Mouse (Mus musculus): ENCODE results near the gene Sccpdh. TPM values are rescaled to one million over a fixed set of nuclear protein-coding genes. Genes with fewer than 3 reads are reported as not detected.
"Not testable (repeated sequence)": the region's sequence is repeated elsewhere in the genome, so short reads cannot be mapped to it uniquely, and the experiment has no call there.

The Sccpdh gene
- 10 to 100 TPM; 54.5 to 63.2 TPM for total RNA-seq (2021)

DNA sequence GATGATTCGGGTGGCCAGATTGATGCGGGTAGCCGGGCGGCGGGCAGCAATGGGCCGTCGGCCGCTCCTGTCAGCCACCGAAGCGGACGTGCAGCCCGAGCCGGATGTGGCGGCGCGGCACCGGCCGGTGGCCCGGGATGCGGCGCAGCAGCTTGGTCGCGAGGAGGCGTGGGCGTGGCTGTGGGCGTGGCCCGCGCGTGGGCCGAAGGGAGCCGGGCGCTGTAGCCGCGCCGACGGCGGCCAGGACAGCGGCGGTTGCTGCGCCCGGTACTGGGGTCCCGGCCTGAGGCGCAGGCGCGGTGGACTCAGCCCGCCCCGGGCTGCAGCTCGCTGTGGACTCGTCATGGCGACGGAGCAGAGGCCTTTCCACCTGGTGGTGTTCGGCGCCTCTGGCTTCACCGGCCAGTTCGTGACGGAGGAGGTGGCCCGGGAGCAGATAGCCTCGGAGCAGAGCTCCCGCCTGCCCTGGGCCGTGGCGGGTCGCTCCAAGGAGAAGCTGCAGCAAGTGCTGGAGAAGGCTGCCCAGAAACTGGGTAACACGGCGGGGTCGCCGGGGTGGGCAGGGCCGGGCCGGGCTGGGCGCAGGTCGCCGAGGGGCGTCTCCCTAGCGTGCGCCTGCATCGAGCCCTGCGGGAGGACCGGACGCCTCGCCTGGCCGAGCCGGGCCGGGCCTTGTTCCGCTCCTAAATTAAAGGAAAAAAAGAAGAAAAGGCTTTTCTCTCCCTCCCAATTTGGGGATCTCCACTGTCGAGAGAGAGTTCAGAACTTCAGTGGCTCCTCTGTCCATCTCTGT, at the start of gene Sccpdh:
Gene Sccpdh, plus strand, starts transcription at position 198 of the 793 bp plus-strand sequence.
- intact Hi-C loops (cut with DNase I), result no loop called here

DNA sequence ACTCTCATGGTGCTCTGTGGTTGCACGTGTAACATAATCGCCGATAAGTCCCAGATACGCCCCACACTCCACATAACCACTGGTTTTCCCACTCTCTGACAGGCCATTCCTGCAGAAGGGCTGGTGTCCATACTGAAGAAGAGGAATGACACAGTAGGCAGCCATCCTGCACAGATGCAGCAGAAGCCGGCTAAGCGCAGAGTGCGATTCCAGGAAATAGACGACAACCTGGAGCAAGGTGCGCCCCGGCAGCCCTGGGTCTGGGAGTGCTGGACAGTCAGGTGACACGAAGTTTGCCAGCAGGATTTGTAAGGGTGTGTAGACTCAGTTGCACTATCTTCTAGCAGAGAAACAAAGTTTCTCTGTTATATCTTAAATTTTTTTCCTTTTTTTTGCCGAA, 45.3 kb upstream of the Sccpdh start:
- DNase-seq (ENCODE audit: low spot score in 2 of 2), result no peak
- intact Hi-C loops (cut with DNase I), result loop anchor here (5.0 kb wide), 1 partner anchor 115 kb away; no protein-coding TSS in a partner anchor

More for the DNA sequence above, at the start of gene Sccpdh:
- peak; percentile 80 to 85 for DNase-seq (ENCODE audit: low spot score in 2 of 2)

DNA sequence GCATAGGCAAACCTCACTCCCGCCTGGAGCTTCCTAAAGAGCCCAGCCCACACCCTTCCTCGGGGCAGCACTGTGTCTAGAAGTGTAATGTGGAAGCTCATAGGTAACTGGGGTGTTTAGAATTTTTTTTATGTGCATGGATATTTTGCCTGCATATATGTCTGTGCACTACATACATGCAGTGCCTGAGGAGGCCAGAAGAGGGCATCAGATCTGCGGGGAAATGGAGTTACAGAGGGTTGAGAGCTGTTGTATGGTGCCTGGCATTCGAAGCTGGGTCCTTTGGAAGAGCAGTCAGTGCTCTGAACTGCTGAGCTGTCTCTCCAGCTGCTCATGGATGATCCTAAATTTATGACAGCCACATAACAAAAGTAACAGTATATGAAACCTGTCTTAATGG, 44.4 kb upstream of the Sccpdh start:
- intact Hi-C loops (cut with DNase I), result loop anchor here (5.0 kb wide), 1 partner anchor 116 kb away; no protein-coding TSS in a partner anchor
- no peak for DNase-seq (ENCODE audit: low spot score in 2 of 2)

DNA sequence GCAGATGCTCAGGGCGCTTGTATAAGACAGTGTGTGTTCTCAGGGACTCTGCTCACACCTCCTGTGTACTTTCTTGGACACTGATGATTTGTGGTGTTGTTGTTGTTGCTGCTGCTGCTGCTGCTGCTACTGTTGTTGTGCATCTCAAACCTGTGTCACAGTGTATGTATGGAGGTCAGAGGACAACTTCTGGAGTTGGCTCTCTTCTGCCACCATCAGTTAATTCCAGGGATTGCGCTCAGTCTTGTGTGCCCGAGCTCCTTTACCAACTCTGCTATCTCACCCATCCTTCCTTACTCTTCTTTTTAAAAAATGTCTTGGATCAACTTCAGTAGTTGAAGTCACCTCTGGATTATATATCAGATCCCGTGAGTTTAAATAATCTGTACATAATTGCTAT, 43.7 kb upstream of the Sccpdh start:
- intact Hi-C loops (cut with DNase I), result loop anchor here (5.0 kb wide), 1 partner anchor 117 kb away; no protein-coding TSS in a partner anchor
- no peak for DNase-seq (ENCODE audit: low spot score in 2 of 2)

DNA sequence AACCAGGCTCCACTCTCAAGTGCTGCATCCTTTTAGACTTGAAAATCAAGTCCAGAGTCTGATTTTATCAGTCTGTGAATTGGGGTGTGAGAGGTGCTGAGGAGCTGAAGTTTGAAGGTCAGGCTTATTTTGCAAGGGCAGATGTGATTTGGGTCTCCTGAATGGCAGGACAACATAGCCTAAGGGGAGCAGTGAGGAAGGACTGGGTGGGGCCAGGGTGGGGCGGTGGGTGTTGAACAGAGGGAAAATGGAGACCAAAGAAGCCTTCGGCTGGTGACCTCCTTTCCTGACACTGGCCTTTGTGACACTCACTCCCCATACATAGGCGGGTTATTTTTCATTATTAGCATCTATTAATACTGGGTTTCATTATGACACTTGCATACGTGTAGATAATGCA, 40.2 kb upstream of the Sccpdh start:
- intact Hi-C loops (cut with DNase I), result no loop called here
- DNase-seq (ENCODE audit: low spot score in 2 of 2), result no peak

DNA sequence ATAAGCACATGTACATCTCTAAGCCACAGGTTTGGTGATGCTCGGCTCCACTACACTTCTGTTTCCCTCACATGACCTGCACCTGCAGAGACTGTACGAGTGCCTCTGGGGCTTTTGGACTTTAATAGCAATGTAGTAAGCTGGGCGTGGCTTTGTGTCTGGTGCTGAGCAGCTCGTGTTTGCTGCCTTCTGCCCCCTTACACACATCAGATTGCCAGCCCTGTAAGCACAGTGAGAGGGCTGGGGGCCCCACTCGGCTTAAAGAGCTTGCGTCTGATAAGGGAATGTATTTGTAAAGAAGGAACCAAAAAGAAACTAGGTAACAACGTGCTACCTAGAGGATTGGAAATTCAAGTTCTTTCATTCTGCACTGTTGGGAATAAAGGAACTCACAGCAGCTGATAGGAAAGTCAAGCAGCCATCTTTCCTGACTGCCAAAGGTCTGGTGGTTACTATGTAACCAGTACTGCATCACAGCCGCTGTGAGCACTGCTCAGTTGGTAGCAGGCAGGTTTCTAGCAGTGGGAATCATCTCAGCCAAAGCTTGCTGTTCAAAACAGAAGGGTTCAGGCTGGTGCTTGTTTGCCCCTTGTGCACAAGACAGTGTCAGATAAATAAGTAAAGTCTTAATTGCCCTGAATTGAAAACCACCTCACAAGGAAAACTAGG, 39.4 kb upstream of the Sccpdh start:
- intact Hi-C loops (cut with DNase I), result no loop called here

DNA sequence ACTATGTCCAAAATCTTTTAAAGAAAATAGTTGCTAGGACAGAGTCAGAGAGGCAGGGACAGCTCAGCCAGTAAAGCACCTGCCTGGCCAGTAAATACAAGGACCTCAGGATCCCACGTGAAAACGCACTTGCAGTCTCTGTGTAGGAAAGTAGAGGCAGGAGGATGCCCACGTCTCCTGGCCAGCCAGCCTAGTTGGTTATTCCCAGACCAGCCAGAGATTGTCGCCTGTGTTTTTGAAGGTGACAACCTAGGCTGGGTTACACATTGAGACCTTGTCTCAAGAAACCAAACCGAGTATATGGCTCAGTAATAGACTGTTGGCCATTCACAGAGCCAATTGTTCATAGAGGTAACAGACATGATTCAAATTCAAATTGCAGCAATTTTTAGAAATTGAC, 38.7 kb upstream of the Sccpdh start:
- intact Hi-C loops (cut with DNase I), result no loop called here
- no peak for DNase-seq (ENCODE audit: low spot score in 2 of 2)

More for the DNA sequence above, 39.4 kb upstream of the Sccpdh start:
- no peak for DNase-seq (ENCODE audit: low spot score in 2 of 2)

DNA sequence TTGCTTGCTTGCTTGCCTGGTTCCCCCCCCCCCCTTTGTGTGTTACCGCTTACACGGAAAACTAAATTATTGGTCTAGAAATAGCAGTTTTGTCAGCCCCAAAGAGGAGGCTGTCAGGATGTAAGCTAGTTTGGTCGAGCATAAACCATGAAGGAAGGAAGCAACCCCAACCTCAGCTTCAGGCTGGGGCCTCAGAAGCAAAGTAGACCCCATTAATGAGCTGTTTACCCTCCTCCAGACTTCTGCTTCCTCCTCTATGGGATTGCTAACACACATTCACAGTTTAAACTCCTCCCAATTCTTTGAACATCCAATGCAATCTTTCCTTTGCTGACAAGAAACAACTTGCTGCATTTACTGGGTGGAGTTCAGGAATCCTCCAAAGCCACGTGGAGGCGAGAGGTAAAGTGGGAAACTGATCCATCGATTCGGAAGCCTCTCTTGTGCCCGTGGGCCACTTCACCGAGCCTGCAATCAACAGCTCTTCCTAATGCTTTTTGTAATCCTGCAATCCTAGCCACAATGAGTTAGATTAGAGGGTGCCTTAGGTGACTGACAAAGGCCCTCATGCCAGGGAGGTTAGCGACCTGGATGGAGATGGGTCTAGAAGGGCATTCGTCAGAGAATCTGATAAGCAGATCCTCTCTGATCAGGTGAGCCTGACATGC, 35.1 kb upstream of the Sccpdh start:
- intact Hi-C loops (cut with DNase I), result no loop called here

DNA sequence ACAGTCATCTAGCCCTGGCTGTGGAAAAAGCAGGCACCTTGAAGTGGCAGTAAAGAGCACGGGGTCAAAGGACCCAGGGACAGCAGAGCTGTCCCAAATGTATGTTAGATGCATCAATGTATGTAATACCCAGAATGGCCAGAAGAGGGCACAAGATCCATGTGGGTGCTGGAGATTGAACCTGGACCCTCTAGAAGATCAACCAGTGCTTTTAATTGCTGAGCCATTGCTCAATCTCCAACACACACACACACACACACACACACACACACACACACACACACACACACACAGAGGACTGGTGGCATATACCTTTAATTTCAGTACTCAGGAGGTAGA, 34.6 kb upstream of the Sccpdh start:
- intact Hi-C loops (cut with DNase I), result no loop called here
- no peak for DNase-seq (ENCODE audit: low spot score in 2 of 2)

More for the DNA sequence above, 35.1 kb upstream of the Sccpdh start:
- no peak for DNase-seq (ENCODE audit: low spot score in 2 of 2)

DNA sequence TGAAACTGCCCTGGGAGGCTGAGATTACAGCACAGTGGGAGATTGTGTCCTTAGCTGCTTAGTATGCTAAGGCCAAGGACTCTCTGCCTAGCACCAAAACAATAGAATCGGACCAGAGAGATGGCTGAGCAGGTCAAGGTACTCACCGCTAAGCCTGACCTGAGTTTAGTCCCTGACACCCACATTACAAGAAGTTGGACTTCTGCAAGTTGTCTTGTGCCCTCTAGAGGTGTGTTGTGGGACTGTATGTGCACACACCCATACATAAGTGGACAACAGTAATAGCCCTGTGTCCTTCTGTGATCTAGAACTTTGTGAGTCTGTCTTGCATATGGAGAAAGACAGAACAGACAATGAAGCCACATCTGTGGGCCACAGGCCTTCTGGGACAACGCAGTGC, 33.9 kb upstream of the Sccpdh start:
- intact Hi-C loops (cut with DNase I), result no loop called here
- no peak for DNase-seq (ENCODE audit: low spot score in 2 of 2)

DNA sequence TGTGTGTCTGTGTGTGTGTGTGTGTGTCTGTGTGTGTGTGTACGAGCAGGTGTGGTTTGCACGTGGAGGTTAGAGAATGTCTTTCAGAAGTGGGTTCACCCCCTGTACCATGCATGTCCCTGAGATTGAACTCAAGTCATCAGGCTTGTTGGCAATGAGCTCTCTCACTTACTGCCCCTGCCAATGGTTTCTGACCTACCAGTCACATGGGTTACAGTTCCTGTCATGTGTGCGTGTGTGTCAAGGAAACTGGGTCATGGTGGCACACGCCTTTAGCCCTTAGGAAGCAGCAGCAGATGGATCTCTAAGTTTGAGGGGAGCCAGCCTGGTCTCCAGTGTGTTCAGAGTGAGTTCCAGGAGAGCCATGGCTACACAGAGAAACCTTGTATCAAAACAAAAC, 25.3 kb upstream of the Sccpdh start:
- intact Hi-C loops (cut with DNase I), result loop anchor here (10.0 kb wide), 2 partner anchors 92 to 202 kb away; no protein-coding TSS in a partner anchor
- no peak for DNase-seq (ENCODE audit: low spot score in 2 of 2)

DNA sequence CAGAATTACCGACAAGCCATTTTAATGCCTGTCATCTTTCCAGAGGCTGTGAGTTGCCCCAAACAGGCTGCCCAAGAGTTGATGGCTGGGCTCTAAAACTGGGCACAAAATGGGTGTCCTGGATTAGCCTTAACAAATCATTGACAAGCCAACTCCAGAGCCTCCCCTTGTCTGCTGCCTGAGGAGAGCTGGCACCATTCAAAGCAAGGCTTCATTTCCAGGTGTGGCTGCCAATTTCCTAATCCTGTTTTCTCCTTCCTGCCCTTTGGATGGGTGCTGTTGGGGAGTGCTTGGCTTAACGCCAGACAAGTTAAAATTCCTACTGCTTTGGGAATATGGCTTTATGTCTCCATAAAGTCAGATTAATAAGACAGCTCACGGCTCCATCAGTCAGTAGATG, 23.9 kb upstream of the Sccpdh start:
- no peak for DNase-seq (ENCODE audit: low spot score in 2 of 2)
- intact Hi-C loops (cut with DNase I), result loop anchor here (10.0 kb wide), 2 partner anchors 91 to 201 kb away; no protein-coding TSS in a partner anchor

DNA sequence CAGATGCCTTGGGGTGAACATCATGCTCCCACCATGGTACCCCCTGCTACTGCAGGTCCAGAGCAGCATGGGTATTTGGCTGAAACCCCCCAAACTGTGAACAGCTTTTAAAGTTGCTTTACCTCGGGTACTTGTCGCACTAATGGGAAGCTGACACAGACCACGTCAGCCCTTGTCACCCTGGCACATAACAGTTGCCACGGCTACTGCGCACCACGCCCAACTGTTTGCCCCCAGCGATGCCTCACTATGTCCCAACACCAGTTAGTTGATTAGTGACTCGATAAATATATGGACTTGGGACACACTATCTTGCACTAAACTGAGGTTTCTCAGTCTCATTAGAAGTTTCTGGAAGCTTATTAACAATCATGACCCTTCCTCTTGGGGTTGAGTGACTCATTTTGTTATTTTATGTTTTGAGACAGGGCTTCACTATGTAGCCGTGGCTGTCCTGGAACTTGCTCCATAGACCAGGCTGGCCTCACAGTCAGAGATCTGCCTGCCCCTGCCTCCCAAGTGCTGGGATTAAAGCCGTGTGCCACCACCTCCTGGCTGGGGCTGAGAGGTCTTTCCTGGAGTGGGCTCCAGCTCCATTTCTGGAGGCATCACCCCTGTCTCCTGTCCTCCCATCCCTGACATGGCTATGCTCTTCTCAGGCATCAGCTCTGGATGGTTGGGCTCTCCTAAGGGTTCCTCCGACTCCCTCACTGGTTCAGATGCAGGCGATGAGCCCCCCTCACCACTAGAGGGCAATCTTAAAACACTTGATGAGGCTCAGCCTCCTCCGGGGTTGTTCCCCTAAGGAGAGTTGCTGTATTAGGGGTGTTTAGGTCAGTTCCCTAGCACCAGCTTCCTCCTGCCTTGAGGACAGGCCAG, 22.7 kb upstream of the Sccpdh start:
- intact Hi-C loops (cut with DNase I), result loop anchor here (10.0 kb wide), 2 partner anchors 89 to 199 kb away; no protein-coding TSS in a partner anchor
- peak; percentile 78 to 80 for DNase-seq (ENCODE audit: low spot score in 2 of 2)

DNA sequence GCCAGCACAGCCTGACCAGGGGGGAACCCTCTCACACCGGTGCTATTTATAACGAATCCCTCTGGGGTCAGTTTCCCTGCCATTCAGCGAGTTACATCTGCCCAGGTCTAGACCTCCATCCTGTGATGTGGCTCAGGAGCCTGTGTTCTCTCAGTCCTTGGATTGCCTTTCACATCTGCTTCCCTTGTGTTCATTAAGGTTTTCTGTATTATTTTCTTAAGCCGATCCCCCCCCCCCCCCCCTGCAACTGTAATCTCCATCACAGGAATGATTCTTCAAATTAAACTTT, 22.1 kb upstream of the Sccpdh start:
- no peak for DNase-seq (ENCODE audit: low spot score in 2 of 2)
- intact Hi-C loops (cut with DNase I), result loop anchor here (10.0 kb wide), 2 partner anchors 89 to 199 kb away; no protein-coding TSS in a partner anchor

DNA sequence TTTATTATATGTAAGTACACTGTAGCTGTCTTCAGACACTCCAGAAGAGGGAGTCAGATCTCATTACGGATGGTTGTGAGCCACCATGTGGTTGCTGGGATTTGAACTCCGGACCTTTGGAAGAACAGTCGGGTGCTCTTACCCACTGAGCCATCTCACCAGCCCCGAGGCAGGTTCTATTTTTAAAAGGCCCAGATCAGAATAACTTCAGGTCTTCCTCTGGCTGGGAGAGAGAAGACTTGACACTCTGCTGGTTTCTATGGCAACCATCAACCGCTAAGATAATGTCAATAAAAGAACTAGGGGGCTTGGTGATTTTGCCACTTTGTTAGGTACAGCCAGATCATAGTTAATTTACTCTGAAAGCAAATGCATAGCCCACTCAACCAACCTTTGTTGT, 19.3 kb upstream of the Sccpdh start:
- intact Hi-C loops (cut with DNase I), result loop anchor here (10.0 kb wide), 2 partner anchors 86 to 196 kb away; no protein-coding TSS in a partner anchor
- DNase-seq (ENCODE audit: low spot score in 2 of 2), result not testable (repeated sequence)

DNA sequence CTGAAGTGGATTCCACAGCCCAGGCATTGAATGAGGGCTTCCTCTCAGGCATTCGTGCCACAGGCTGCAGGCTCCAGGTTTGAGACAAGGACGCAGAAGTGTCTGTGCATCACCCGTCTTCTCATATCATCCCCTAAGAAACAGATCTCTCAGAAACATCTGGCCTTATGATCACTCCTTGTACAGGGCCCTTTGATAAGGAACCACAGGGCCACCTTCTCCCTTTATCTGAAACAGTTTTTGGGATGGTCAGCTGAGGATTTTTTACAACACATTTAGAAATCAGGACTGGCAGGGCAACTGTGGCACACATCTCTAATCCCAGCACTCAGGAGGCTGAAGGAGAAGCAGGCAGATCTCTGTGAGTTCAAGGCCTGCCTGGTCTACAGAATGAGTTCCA, 18.7 kb upstream of the Sccpdh start:
- DNase-seq (ENCODE audit: low spot score in 2 of 2), result no peak
- intact Hi-C loops (cut with DNase I), result loop anchor here (10.0 kb wide), 2 partner anchors 85 to 195 kb away; no protein-coding TSS in a partner anchor

DNA sequence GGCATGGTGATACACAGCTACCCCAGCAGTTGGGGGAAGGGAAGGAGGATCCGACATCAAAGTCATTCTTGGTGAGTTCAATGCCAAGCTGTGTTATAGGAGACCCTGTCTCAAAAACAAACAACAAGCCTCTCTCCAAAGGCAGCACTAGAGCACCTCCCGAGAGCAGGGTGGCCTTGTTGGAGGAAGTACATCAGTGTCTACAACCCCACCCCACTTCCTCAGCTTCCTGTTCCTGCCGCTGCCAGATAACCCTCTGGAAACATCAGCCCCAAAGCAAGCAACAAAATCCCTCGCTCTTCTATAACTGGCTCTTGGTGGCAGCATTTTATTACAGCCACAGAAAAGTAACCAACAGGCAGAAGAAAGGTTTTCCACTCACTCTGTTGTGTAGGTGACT, 17.7 kb upstream of the Sccpdh start:
- intact Hi-C loops (cut with DNase I), result no loop called here
- no peak for DNase-seq (ENCODE audit: low spot score in 2 of 2)

DNA sequence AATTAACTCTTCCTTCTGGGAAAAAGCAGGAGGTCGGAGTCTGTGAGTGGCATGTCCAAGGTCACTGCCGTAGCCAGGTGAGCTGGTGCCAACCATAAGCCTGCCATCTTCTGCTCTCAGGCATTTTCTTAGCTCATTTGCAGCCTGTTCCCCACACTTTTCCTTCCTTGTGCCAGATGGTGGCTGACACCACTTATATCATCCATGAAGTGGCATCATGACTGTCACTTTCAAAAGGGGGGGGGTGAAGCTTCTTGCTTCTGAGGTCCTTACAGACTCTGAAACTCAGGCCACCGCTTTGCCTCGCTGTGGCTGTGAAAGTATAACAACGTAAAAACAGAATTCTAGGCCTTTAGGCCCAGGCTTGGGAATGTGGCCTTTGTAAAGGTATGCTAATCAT, 16.8 kb upstream of the Sccpdh start:
- no peak for DNase-seq (ENCODE audit: low spot score in 2 of 2)
- intact Hi-C loops (cut with DNase I), result no loop called here

DNA sequence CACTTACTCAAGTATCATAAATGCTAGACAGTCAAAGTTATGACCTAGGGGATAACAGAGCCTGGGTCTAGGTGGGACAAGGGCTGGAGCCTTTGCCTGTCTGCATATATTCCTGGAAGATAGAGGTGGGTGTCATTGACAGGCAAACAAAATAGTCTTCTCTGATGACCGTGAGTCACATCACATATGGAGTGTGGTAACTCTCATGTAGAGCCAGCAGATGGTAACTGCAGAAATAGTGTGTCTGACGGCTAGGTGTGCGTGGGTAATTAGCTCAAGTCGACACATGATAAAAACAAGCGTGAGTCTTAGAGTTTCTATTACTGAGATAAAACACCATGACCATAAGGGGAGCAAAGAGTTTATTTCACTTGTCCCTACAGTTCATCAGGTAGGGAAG, 4.9 kb upstream of the Sccpdh start:
- DNase-seq (ENCODE audit: low spot score in 2 of 2), result peak in 1 of 2 experiments; percentile 24

More for the DNA sequence above, 4.9 kb upstream of the Sccpdh start:
- intact Hi-C loops (cut with DNase I), result no loop called here
